Comparison of ENCODE assay signal across 8 mouse cellular contexts in genomic region chr19:40611830-40612506, GRCm38 (mm10). TPM values are rescaled to one million over a fixed set of nuclear protein-coding genes. Genes with fewer than 3 reads are reported as not detected.
A peak's percentile ranks its signal among the peaks of the same experiment; 100 is the strongest.
DNase-seq lines count a peak whose midpoint lies in the region; ATAC-seq and TF ChIP-seq lines count a peak whose summit lies in the region.

Gene Tctn3 (minus strand): TSS chr19:40612233.
Gene Entpd1 (plus strand): TSS chr19:40612366.

- H3K27ac ChIP-seq in hindbrain, embryonic 10.5 days = peak within 1 kb of the TSS; percentile 89
- no peak within 1 kb of the TSS for H3K27ac ChIP-seq in lung, postnatal 0 days (ENCODE audit: low read length)

- no peaks in the 10 kb centered on the region for H3K27me3 ChIP-seq in hindbrain, embryonic 10.5 days (ENCODE audit: insufficient read depth, poor library complexity, severe bottlenecking)
- H3K27me3 ChIP-seq in lung, postnatal 0 days (replicated peaks; ENCODE audit: insufficient read depth, low read length) = no peaks in the 10 kb centered on the region

- peak within 1 kb of the TSS; percentile 13; the same call in 1 of the 2 replicates for H3K9ac ChIP-seq in lung, postnatal 0 days (replicated peaks; ENCODE audit: low read depth)

- peaks cover 29% of the 10 kb centered on the region for H3K36me3 ChIP-seq in hindbrain, embryonic 10.5 days
- peaks cover 4% of the 10 kb centered on the region; the same call in 1 of the 2 replicates for H3K36me3 ChIP-seq in lung, postnatal 0 days (ENCODE audit: insufficient read depth, low read length)

- no peak for TF ChIP-seq EP300 in lung, postnatal 0 days (IDR thresholded peaks at IDR 0.05)

- peak; percentile 98 for TF ChIP-seq CTCF in lung, postnatal 0 days (IDR thresholded peaks at IDR 0.05)

- H3K4me2 ChIP-seq in lung, postnatal 0 days (replicated peaks; ENCODE audit: low read depth, low read length) = peak within 1 kb of the TSS; percentile 66

- H3K9me3 ChIP-seq in hindbrain, embryonic 10.5 days = no peaks in the 10 kb centered on the region
- no peaks in the 10 kb centered on the region for H3K9me3 ChIP-seq in lung, postnatal 0 days (ENCODE audit: low read length)

- H3K4me1 ChIP-seq in hindbrain, embryonic 10.5 days (replicated peaks) = peaks cover 11% of the 10 kb centered on the region
- no peaks in the 10 kb centered on the region for H3K4me1 ChIP-seq in lung, postnatal 0 days (ENCODE audit: insufficient read depth, low read depth, low read length)

- DNase-seq in MN1 (ENCODE audit: low spot score) = peak; percentile 95
- DNase-seq in cerebellum, adult 9-10 months = peak; percentile 97
- DNase-seq in hindbrain, embryonic 10.5 days (ENCODE audit: low spot score) = peak; percentile 99
- DNase-seq in layer of hippocampus, adult 9-11 months = peak; percentile 97
- peak; percentile 99 for DNase-seq in lung, postnatal 0 days (ENCODE audit: low spot score)
- DNase-seq in ovary, postnatal 14 days (ENCODE audit: low spot score) = peak; percentile 95
- peak; percentile 95 for DNase-seq in thymus, postnatal 14 days

- ATAC-seq in frontal cortex, adult (ENCODE audit: low TSS enrichment) = peak; percentile 100
- peak; percentile 100 for ATAC-seq in lung, postnatal 0 days

- under 1% methylated on average over 45 of the region's 45 CpGs for WGBS in hindbrain, embryonic 10.5 days
- WGBS in lung, postnatal 0 days = under 1% methylated on average over 45 of the region's 45 CpGs

- H3K4me3 ChIP-seq in hindbrain, embryonic 10.5 days = peak within 1 kb of the TSS; percentile 88
- H3K4me3 ChIP-seq in lung, postnatal 0 days (ENCODE audit: low read depth, low read length) = peak within 1 kb of the TSS; percentile 58

RNA-seq across cellular contexts. Expression of gene Tctn3, which starts in this region (rescaled TPM):
- polyA plus RNA-seq in hindbrain, embryonic 10.5 days (2016; fragmentation: Nextera tagmentation; extraction: Ambion mirVana) = 12.2 and 13.7 TPM in 2 replicates
- 7.2 and 7.8 TPM in 2 replicates for polyA plus RNA-seq in lung, postnatal 0 days (2015; fragmentation: Nextera tagmentation; extraction: Ambion mirVana)

RNA-seq across cellular contexts. Expression of gene Entpd1, which starts in this region (rescaled TPM):
- 4.5 and 5.0 TPM in 2 replicates for polyA plus RNA-seq in hindbrain, embryonic 10.5 days (2016; fragmentation: Nextera tagmentation; extraction: Ambion mirVana)
- polyA plus RNA-seq in lung, postnatal 0 days (2015; fragmentation: Nextera tagmentation; extraction: Ambion mirVana) = 27.9 and 32.2 TPM in 2 replicates
